11 mouse cellular contexts compared by ENCODE assay signal in the genomic region with DNA sequence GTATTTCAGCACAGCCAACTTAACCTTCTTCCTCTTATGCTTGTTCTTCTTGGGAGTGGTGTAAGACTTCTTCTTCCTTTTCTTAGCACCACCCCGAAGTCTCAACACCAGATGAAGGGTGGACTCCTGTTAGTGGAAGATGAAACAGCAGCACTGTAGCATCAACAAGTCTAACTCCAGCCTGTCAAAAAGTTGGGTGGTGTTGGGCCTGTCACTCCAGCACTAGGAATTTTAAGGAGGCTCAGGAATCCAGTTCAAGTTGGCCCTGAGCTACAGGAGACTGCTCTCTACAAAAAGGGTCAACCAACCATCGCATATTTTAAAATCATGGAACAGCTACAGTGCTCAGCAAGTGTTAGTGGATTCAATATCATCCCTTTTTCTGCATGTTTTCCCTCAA. TPM values are rescaled to one million over a fixed set of nuclear protein-coding genes. Genes with fewer than 3 reads are reported as not detected.
DNase-seq lines count a peak whose midpoint lies in the region; ATAC-seq and TF ChIP-seq lines count a peak whose summit lies in the region.
"Not testable (repeated sequence)": the region's sequence is repeated elsewhere in the genome, so short reads cannot be mapped to it uniquely, and the experiment has no call there.
"Had no signal": no experiment of that assay in that cellular context is flagged by ENCODE, and none has a peak within 500 bp of the region (broad histone marks: within the 10 kb centered on the region; RNA-seq: fewer than 3 reads in every experiment).

No protein-coding gene starts in this region.

- DNase-seq in G1E (ENCODE audit: low spot score); limb, embryonic 10.5 days (ENCODE audit: low spot score); liver, postnatal 0 days: not testable (repeated sequence)

- not testable (repeated sequence) for H3K27me3 ChIP-seq in G1E (ENCODE audit: insufficient read depth, low read length); heart, embryonic 11.5 days (ENCODE audit: control insufficient read depth, insufficient read depth, low read length); hindbrain, embryonic 15.5 days; limb, embryonic 10.5 days (ENCODE audit: low read depth, poor library complexity, severe bottlenecking); liver, postnatal 0 days (ENCODE audit: insufficient read depth, low read length); midbrain, embryonic 16.5 days (ENCODE audit: control insufficient read depth, insufficient read depth, low read depth, low read length); testis, adult 2 months (ENCODE audit: control insufficient read depth, insufficient read depth, low read length)

- not testable (repeated sequence) for TF ChIP-seq CTCF in G1E (IDR thresholded peaks at IDR 0.05; ENCODE audit: low read depth, low read length); embryonic fibroblast, embryonic 13.5 days (IDR thresholded peaks at IDR 0.05; ENCODE audit: borderline replicate concordance, insufficient read depth, low read length); liver, postnatal 0 days (IDR thresholded peaks at IDR 0.05; ENCODE audit: low read depth); testis, adult 2 months (IDR thresholded peaks at IDR 0.05; ENCODE audit: control insufficient read depth, insufficient read depth, insufficient replicate concordance, low read depth, low read length)

- H3K9me3 ChIP-seq in G1E (replicated peaks); heart, embryonic 11.5 days (replicated peaks; ENCODE audit: control insufficient read depth, low read length); hindbrain, embryonic 15.5 days; limb, embryonic 10.5 days (replicated peaks); liver, postnatal 0 days (ENCODE audit: low read length); midbrain, embryonic 16.5 days (replicated peaks; ENCODE audit: control insufficient read depth, low read length, poor library complexity, severe bottlenecking): not testable (repeated sequence)

- ATAC-seq in G1E (ENCODE audit: extremely low read depth, insufficient number of reproducible peaks, low FRiP score, poor library complexity, severe bottlenecking); heart, embryonic 11.5 days (replicated peaks; ENCODE audit: insufficient number of reproducible peaks, low FRiP score, low TSS enrichment); hindbrain, embryonic 15.5 days (ENCODE audit: low FRiP score, low read depth); liver, postnatal 0 days; midbrain, embryonic 16.5 days: not testable (repeated sequence)

- peak overlapping the region; percentile 74 for H3K4me3 ChIP-seq in G1E (ENCODE audit: low read depth, low read length)
- peak overlapping the region; percentile 100 for H3K4me3 ChIP-seq in embryonic fibroblast, embryonic 13.5 days (ENCODE audit: insufficient read depth, low read length)
- peak overlapping the region; percentile 81 for H3K4me3 ChIP-seq in heart, embryonic 11.5 days (ENCODE audit: low read depth, low read length)
- H3K4me3 ChIP-seq in hindbrain, embryonic 15.5 days: peak overlapping the region; percentile 63; the same call in 1 of the 2 replicates
- H3K4me3 ChIP-seq in limb, embryonic 10.5 days: peak overlapping the region; percentile 74
- H3K4me3 ChIP-seq in liver, postnatal 0 days (ENCODE audit: low read depth, low read length): peak overlapping the region; percentile 89
- H3K4me3 ChIP-seq in midbrain, embryonic 16.5 days (ENCODE audit: low read depth, low read length): not testable (repeated sequence)
- peak overlapping the region; percentile 1; the same call in 1 of the 2 replicates for H3K4me3 ChIP-seq in testis, adult 2 months (ENCODE audit: control insufficient read depth, low read depth, low read length)

- WGBS in heart, embryonic 11.5 days (ENCODE audit: insufficient replicate concordance): 94% methylated on average over 2 of the region's 2 CpGs
- 87% methylated on average over 2 of the region's 2 CpGs for WGBS in hindbrain, embryonic 15.5 days
- WGBS in limb, embryonic 10.5 days: 95% methylated on average over 2 of the region's 2 CpGs
- WGBS in liver, postnatal 0 days (ENCODE audit: insufficient replicate concordance): 52% methylated on average over 2 of the region's 2 CpGs
- WGBS in midbrain, embryonic 16.5 days: 96% methylated on average over 2 of the region's 2 CpGs

- peak overlapping the region; percentile 92; the same call in 1 of the 2 replicates for H3K9ac ChIP-seq in heart, embryonic 11.5 days (ENCODE audit: low read depth, low read length)
- not testable (repeated sequence) for H3K9ac ChIP-seq in hindbrain, embryonic 15.5 days
- peak overlapping the region; percentile 92 for H3K9ac ChIP-seq in liver, postnatal 0 days (replicated peaks)
- peak overlapping the region; percentile 88; the same call in 1 of the 2 replicates for H3K9ac ChIP-seq in midbrain, embryonic 16.5 days (ENCODE audit: low read depth, low read length)

- TF ChIP-seq EP300 in liver, postnatal 0 days (IDR thresholded peaks at IDR 0.05; ENCODE audit: low read depth): not testable (repeated sequence)

- H3K36me3 ChIP-seq in G1E (replicated peaks): peaks cover 41% of the 10 kb centered on the region
- peaks cover 21% of the 10 kb centered on the region for H3K36me3 ChIP-seq in heart, embryonic 11.5 days (ENCODE audit: control insufficient read depth, insufficient read depth, low read length)
- peaks cover 40% of the 10 kb centered on the region for H3K36me3 ChIP-seq in hindbrain, embryonic 15.5 days
- peaks cover 53% of the 10 kb centered on the region for H3K36me3 ChIP-seq in limb, embryonic 10.5 days
- peaks cover 34% of the 10 kb centered on the region for H3K36me3 ChIP-seq in liver, postnatal 0 days (replicated peaks; ENCODE audit: insufficient read depth, low read length)
- peaks cover 16% of the 10 kb centered on the region for H3K36me3 ChIP-seq in midbrain, embryonic 16.5 days (ENCODE audit: control insufficient read depth, insufficient read depth, low read length)
- not testable (repeated sequence) for H3K36me3 ChIP-seq in testis, adult 2 months (ENCODE audit: control insufficient read depth, insufficient read depth, low read length)

- H3K27ac ChIP-seq in embryonic fibroblast, embryonic 13.5 days (ENCODE audit: insufficient read depth, low read length): peak overlapping the region; percentile 32
- not testable (repeated sequence) for H3K27ac ChIP-seq in heart, embryonic 11.5 days (ENCODE audit: low read depth, low read length); hindbrain, embryonic 15.5 days (replicated peaks); midbrain, embryonic 16.5 days (ENCODE audit: low read length); testis, adult 2 months (ENCODE audit: control insufficient read depth, insufficient read depth, low read depth, low read length)
- H3K27ac ChIP-seq in limb, embryonic 10.5 days: peak overlapping the region; percentile 95; the same call in 1 of the 2 replicates
- peak overlapping the region; percentile 63; the same call in 1 of the 2 replicates for H3K27ac ChIP-seq in liver, postnatal 0 days (ENCODE audit: low read depth)

- H3K4me1 ChIP-seq in G1E (ENCODE audit: insufficient read depth, low read depth, low read length): peaks cover 27% of the 10 kb centered on the region
- not testable (repeated sequence) for H3K4me1 ChIP-seq in embryonic fibroblast, embryonic 13.5 days (ENCODE audit: control insufficient read depth, insufficient read depth, low read length); heart, embryonic 11.5 days (ENCODE audit: control insufficient read depth, insufficient read depth, low read length); testis, adult 2 months (ENCODE audit: control insufficient read depth, insufficient read depth, low read length)
- H3K4me1 ChIP-seq in hindbrain, embryonic 15.5 days (replicated peaks): peaks cover 16% of the 10 kb centered on the region
- peaks cover 11% of the 10 kb centered on the region for H3K4me1 ChIP-seq in limb, embryonic 10.5 days
- peaks cover 16% of the 10 kb centered on the region for H3K4me1 ChIP-seq in liver, postnatal 0 days (ENCODE audit: insufficient read depth)
- peaks cover 13% of the 10 kb centered on the region for H3K4me1 ChIP-seq in midbrain, embryonic 16.5 days (ENCODE audit: control insufficient read depth, insufficient read depth, low read length)

- peak overlapping the region; percentile 73 for H3K4me2 ChIP-seq in heart, embryonic 11.5 days
- H3K4me2 ChIP-seq in hindbrain, embryonic 15.5 days: peak overlapping the region; percentile 79; the same call in 1 of the 2 replicates
- H3K4me2 ChIP-seq in liver, postnatal 0 days (ENCODE audit: low read depth, low read length): peak overlapping the region; percentile 81
- peak overlapping the region; percentile 71; the same call in 1 of the 2 replicates for H3K4me2 ChIP-seq in midbrain, embryonic 16.5 days (ENCODE audit: low read length)

- not testable (repeated sequence) for TF ChIP-seq POLR2A in embryonic fibroblast, embryonic 13.5 days (IDR thresholded peaks at IDR 0.05; ENCODE audit: low read depth, low read length); testis, adult 2 months (IDR thresholded peaks at IDR 0.05; ENCODE audit: control insufficient read depth, low read depth, low read length)

RNA-seq across cellular contexts. Expression of gene Clhc1, which starts 1.5 kb away (rescaled TPM):
- total RNA-seq in G1E (2014; fragmentation: Nextera tagmentation) (1.3 TPM in 1 of 2 replicates, not detected in the other), G1E (2017) (1.1 and 1.4 TPM in 2 replicates)
- polyA plus RNA-seq in G1E (2012): 0.09 TPM in 1 of 2 replicates, not detected in the other
- 0.49 TPM in 1 of 2 replicates, not detected in the other for polyA plus RNA-seq in embryonic fibroblast, embryonic 13.5 days (2011; ENCODE audit: insufficient read length, low read depth, missing spikeins)
- 0.07 and 0.17 TPM in 2 replicates for polyA plus RNA-seq in heart, embryonic 11.5 days (2014; fragmentation: Nextera tagmentation; extraction: Ambion mirVana)
- 0.08 and 0.29 TPM in 2 replicates for polyA plus RNA-seq in hindbrain, embryonic 15.5 days (2015; fragmentation: Nextera tagmentation; extraction: Ambion mirVana)
- 0.18 TPM in 1 of 2 replicates, not detected in the other for polyA plus RNA-seq in limb, embryonic 10.5 days (2016; fragmentation: Nextera tagmentation; extraction: Ambion mirVana)
- polyA plus RNA-seq in liver, postnatal 0 days (2015; fragmentation: Nextera tagmentation; extraction: Ambion mirVana): not detected in 2 replicates
- 0.12 and 0.14 TPM in 2 replicates for polyA plus RNA-seq in midbrain, embryonic 16.5 days (2015; fragmentation: Nextera tagmentation; extraction: Ambion mirVana)
- polyA plus RNA-seq in testis, adult 2 months (2012; rRNA removed): 6.8 and 10.8 TPM in 2 replicates
- total RNA-seq: granulocyte monocyte progenitor cell, adult 5-6 weeks had no signal
- polyA plus RNA-seq: large intestine, adult 2 months; lung, adult 2 months had no signal

RNA-seq across cellular contexts. Expression of gene Rps27a, which starts 1.6 kb away (rescaled TPM):
- total RNA-seq in G1E (2014; fragmentation: Nextera tagmentation): 927 and 1,016 TPM in 2 replicates
- 861 and 868 TPM in 2 replicates for total RNA-seq in G1E (2017)
- 115 and 138 TPM in 2 replicates for polyA plus RNA-seq in G1E (2012)
- polyA plus RNA-seq in embryonic fibroblast, embryonic 13.5 days (2011; ENCODE audit: insufficient read length, low read depth, missing spikeins): 1,861 and 1,959 TPM in 2 replicates
- 813 and 895 TPM in 2 replicates for polyA plus RNA-seq in heart, embryonic 11.5 days (2014; fragmentation: Nextera tagmentation; extraction: Ambion mirVana)
- polyA plus RNA-seq in hindbrain, embryonic 15.5 days (2015; fragmentation: Nextera tagmentation; extraction: Ambion mirVana): 526 and 577 TPM in 2 replicates
- 1,063 and 1,282 TPM in 2 replicates for polyA plus RNA-seq in limb, embryonic 10.5 days (2016; fragmentation: Nextera tagmentation; extraction: Ambion mirVana)
- polyA plus RNA-seq in liver, postnatal 0 days (2015; fragmentation: Nextera tagmentation; extraction: Ambion mirVana): 684 and 729 TPM in 2 replicates
- polyA plus RNA-seq in midbrain, embryonic 16.5 days (2015; fragmentation: Nextera tagmentation; extraction: Ambion mirVana): 485 and 507 TPM in 2 replicates
- polyA plus RNA-seq in testis, adult 2 months (2012; rRNA removed): 88.7 and 95.0 TPM in 2 replicates

RNA-seq across cellular contexts. Expression of gene Mtif2, which starts 20.1 kb away (rescaled TPM):
- total RNA-seq in G1E (2014; fragmentation: Nextera tagmentation) (70.0 and 72.2 TPM in 2 replicates), G1E (2017) (81.1 and 105 TPM in 2 replicates)
- polyA plus RNA-seq in G1E (2012): 8.5 and 11.8 TPM in 2 replicates
- polyA plus RNA-seq in embryonic fibroblast, embryonic 13.5 days (2011; ENCODE audit: insufficient read length, low read depth, missing spikeins): 23.8 TPM in 2 replicates
- polyA plus RNA-seq in heart, embryonic 11.5 days (2014; fragmentation: Nextera tagmentation; extraction: Ambion mirVana): 32.3 and 33.5 TPM in 2 replicates
- 41.8 and 44.8 TPM in 2 replicates for polyA plus RNA-seq in hindbrain, embryonic 15.5 days (2015; fragmentation: Nextera tagmentation; extraction: Ambion mirVana)
- 43.1 and 45.2 TPM in 2 replicates for polyA plus RNA-seq in limb, embryonic 10.5 days (2016; fragmentation: Nextera tagmentation; extraction: Ambion mirVana)
- 20.2 and 21.2 TPM in 2 replicates for polyA plus RNA-seq in liver, postnatal 0 days (2015; fragmentation: Nextera tagmentation; extraction: Ambion mirVana)
- polyA plus RNA-seq in midbrain, embryonic 16.5 days (2015; fragmentation: Nextera tagmentation; extraction: Ambion mirVana): 43.3 and 48.7 TPM in 2 replicates
- 10.4 and 11.9 TPM in 2 replicates for polyA plus RNA-seq in testis, adult 2 months (2012; rRNA removed)

RNA-seq across cellular contexts. Expression of gene Prorsd1, which starts 31.5 kb away (rescaled TPM):
- total RNA-seq in G1E (2014; fragmentation: Nextera tagmentation) (41.5 and 47.5 TPM in 2 replicates), G1E (2017) (129 and 135 TPM in 2 replicates)
- 10.5 and 34.9 TPM in 2 replicates for polyA plus RNA-seq in G1E (2012)
- 22.5 and 24.0 TPM in 2 replicates for polyA plus RNA-seq in embryonic fibroblast, embryonic 13.5 days (2011; ENCODE audit: insufficient read length, low read depth, missing spikeins)
- 29.1 and 32.8 TPM in 2 replicates for polyA plus RNA-seq in heart, embryonic 11.5 days (2014; fragmentation: Nextera tagmentation; extraction: Ambion mirVana)
- polyA plus RNA-seq in hindbrain, embryonic 15.5 days (2015; fragmentation: Nextera tagmentation; extraction: Ambion mirVana): 9.8 and 11.8 TPM in 2 replicates
- polyA plus RNA-seq in limb, embryonic 10.5 days (2016; fragmentation: Nextera tagmentation; extraction: Ambion mirVana): 19.2 and 19.8 TPM in 2 replicates
- polyA plus RNA-seq in liver, postnatal 0 days (2015; fragmentation: Nextera tagmentation; extraction: Ambion mirVana): 19.4 and 23.0 TPM in 2 replicates
- polyA plus RNA-seq in midbrain, embryonic 16.5 days (2015; fragmentation: Nextera tagmentation; extraction: Ambion mirVana): 7.3 and 8.4 TPM in 2 replicates
- 1.1 and 1.3 TPM in 2 replicates for polyA plus RNA-seq in testis, adult 2 months (2012; rRNA removed)
